Mouse (Mus musculus): ENCODE measurements around the gene Uty.

The Uty gene

GRCm38 (mm10) chrY:1245426-1245863 lies at the start of gene Uty:
Gene Uty (minus strand): TSS chrY:1245759.
- peak; percentile 52 for DNase-seq

DNA sequence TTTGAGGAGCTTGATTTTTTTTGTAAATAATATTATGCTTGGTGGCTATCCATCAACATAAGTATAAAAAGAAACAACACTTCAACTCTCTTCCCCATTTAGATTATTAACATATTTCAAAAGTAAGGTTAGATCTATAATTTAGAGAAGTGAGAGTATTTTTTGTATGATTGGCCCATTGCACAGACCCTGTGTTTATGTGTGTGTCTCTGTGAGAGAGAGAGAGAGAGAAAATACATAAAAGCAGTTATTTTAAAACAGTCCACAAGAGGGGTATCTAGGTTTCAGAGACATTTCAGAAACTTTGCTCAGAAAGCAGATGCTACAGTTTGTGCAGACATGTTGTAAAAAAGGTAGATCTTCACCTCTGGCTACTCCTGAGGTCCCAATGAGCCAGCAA lies 48.1 kb upstream of the Uty start:
- DNase-seq = no peak

GRCm38 (mm10) chrY:1286171-1286795 lies 40.7 kb upstream of the Uty start, which contains the start of gene Ddx3y:
Gene Ddx3y (minus strand): TSS chrY:1286629.
- peak; percentile 74 for DNase-seq

GRCm38 (mm10) chrY:1285735-1286134 lies 40.2 kb upstream of the Uty start:
- peak; percentile 25 for DNase-seq

DNA sequence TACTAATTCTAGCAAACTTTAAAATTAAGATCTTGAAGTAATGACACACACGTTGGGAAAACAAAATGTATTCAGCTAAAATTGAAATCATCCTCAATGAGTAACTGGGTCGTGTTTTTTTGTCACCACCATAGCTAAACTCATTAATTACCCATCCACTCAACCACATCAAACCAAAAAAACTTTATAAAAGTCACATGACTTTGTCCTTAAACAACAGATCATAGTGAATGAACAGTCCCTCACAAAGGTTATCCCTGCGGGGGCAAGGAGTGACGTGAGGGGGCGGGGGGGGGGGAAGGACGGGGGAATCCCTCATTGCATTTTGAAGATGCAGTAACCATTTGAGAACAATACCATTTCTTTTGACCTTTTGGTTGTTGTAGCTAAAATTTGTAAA lies 558 bp upstream of the Uty start:
- DNase-seq = no peak

DNA sequence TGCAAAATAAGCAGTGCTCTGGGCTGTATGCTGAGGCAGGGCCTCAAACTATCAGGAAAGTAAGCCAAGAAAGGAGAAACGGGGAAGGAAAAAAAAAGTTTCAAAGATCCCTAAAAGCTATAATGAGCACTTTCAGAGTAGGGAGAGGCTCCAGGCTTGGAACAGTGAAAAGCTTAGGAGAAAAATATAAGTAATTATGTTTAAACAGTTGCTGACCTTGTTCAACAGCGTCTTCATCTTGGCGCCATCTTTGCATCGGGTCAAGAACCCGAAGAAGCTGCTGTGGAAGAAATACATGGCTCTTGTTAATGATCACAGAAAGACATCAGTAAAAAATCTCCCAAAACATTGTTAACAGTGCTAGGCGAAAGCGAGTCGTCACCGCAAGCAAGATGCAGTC lies 619 bp downstream of the Uty start:
- no peak for DNase-seq

- DNase-seq = no peak
These were observed 1.1 kb downstream of the Uty start for GRCm38 (mm10) chrY:1244421-1244820.

DNA sequence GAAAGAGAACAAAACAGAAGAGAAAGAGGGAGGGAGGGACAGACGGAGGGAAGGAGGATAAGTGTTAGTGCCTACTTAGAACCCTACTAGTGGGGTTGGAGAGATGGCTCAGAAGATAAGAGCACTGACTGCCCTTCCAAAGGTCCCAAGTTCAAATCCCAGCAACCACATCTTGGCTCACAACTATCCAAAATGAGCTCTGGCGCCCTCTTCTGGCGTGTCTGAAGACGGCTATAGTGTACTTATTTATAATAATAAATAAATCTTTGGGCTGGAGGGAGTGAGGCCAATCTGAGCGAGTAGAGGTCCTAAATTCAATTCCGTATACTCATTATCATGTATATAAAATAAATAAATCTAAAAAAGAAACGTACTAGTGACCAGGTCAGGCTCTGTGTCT lies 25.6 kb downstream of the Uty start:
- DNase-seq = peak; percentile 55

- DNase-seq = no peak
These were observed 67.1 kb downstream of the Uty start for GRCm38 (mm10) chrY:1178476-1178875.

- DNase-seq = no peak
These were observed 82.5 kb downstream of the Uty start for GRCm38 (mm10) chrY:1163054-1163453.

GRCm38 (mm10) chrY:1116153-1116552 lies 129.4 kb downstream of the Uty start:
- no peak for DNase-seq

DNA sequence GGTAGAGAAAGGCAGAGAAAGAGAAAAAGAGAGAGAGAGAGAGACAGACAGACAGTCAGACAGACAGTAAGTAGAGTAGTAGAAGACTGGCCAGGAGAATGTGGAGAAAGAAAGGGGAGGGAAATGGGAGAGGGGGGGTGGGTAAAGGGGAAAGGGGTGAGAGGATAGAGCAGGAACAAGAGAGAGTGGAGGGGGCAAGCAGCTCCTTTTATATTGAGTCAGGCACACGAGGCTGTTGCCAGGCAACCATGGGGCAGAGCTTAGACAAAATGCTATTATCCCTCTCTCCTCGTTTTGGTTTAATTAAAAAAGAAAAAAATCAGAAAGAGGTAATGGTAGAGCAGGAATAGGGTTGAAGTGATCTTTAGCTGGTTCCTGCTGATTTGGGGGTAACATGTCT lies 131.5 kb downstream of the Uty start:
- no peak for DNase-seq
